Mouse (Mus musculus) G1E (cell line): ENCODE measurements around the gene Psg16. TPM values are rescaled to one million over a fixed set of nuclear protein-coding genes. Genes with fewer than 3 reads are reported as not detected.

Source experiments
- ATAC-seq: 2 replicates; pipeline ENCODE4 v1.8.0; 2016; ENCODE audit warnings: mild to moderate bottlenecking; ENCODE audit not compliant: insufficient number of reproducible peaks, poor library complexity, low FRiP score, severe bottlenecking; ENCODE audit errors: extremely low read depth
- DNase-seq: peaks from one replicate; pipeline ENCODE4 v3.0.0; 2012; ENCODE audit warnings: low spot score
- H3K27me3 ChIP-seq: 2 replicates; pipeline ENCODE4 v1.6.1; 2012; ENCODE audit warnings: mild to moderate bottlenecking, low read length, inconsistent platforms; ENCODE audit not compliant: insufficient read depth
- H3K36me3 ChIP-seq: replicated peaks from 2 replicates; pipeline ENCODE3; 2012; ENCODE audit warnings: mild to moderate bottlenecking, inconsistent platforms
- H3K4me1 ChIP-seq: 2 replicates; pipeline ENCODE4 v1.6.1; 2012; ENCODE audit warnings: low read depth, low read length, inconsistent platforms, mixed read lengths; ENCODE audit not compliant: insufficient read depth
- H3K4me3 ChIP-seq: 2 replicates; pipeline ENCODE4 v1.5.1; 2012; ENCODE audit warnings: low read depth, mild to moderate bottlenecking, inconsistent platforms, low read length, moderate library complexity, mixed read lengths
- H3K9me3 ChIP-seq: replicated peaks from 2 replicates; pipeline ENCODE4 v1.6.1; 2012; ENCODE audit warnings: inconsistent platforms
- CTCF ChIP-seq: IDR thresholded peaks from 2 replicates; pipeline ENCODE4 v1.5.1; 2012; ENCODE audit warnings: low read depth, low read length, inconsistent platforms, mixed read lengths
- GATA1 ChIP-seq: IDR thresholded peaks from 2 replicates; pipeline ENCODE4 v1.6.1; 2012; ENCODE audit warnings: borderline replicate concordance, low read length, inconsistent platforms, mixed read lengths
- GATA2 ChIP-seq: IDR thresholded peaks from 2 replicates; pipeline ENCODE4 v1.6.1; 2012; ENCODE audit warnings: low read depth, low read length, inconsistent platforms, borderline replicate concordance
- POLR2AphosphoS5 ChIP-seq: IDR thresholded peaks from 2 replicates; pipeline ENCODE4 v1.6.1; 2012; ENCODE audit warnings: low read depth, low read length, inconsistent platforms; ENCODE audit not compliant: insufficient replicate concordance
- TAL1 ChIP-seq: conservative IDR thresholded peaks from 2 replicates; pipeline ENCODE4 v1.6.1; 2012; ENCODE audit warnings: low read depth, low read length, inconsistent platforms, mixed read lengths
- polyA plus RNA-seq: library from polyadenylated mRNA; stranded (reverse); fragments of >175 nt; gene quantifications from 2 replicates; pipeline ENCODE4 v1.2.3, GENCODE M21; 2012
- total RNA-seq, 2 experiments: library from RNA; stranded (forward) in 1 of 2; stranded (reverse) in 1 of 2; fragments of 200-1000 nt in 1 of 2; fragments of >200 nt in 1 of 2; fragmentation: Nextera tagmentation in 1 of 2; gene quantifications; 2 replicates each; pipeline ENCODE4 v1.2.3; 2014 to 2017

Gene Psg16
- 0.87 and 1.9 TPM in 2 replicates for total RNA-seq (2014; fragmentation: Nextera tagmentation)
- total RNA-seq (2017), result 0.29 and 0.71 TPM in 2 replicates
- 0.02 and 0.08 TPM in 2 replicates for polyA plus RNA-seq

DNA sequence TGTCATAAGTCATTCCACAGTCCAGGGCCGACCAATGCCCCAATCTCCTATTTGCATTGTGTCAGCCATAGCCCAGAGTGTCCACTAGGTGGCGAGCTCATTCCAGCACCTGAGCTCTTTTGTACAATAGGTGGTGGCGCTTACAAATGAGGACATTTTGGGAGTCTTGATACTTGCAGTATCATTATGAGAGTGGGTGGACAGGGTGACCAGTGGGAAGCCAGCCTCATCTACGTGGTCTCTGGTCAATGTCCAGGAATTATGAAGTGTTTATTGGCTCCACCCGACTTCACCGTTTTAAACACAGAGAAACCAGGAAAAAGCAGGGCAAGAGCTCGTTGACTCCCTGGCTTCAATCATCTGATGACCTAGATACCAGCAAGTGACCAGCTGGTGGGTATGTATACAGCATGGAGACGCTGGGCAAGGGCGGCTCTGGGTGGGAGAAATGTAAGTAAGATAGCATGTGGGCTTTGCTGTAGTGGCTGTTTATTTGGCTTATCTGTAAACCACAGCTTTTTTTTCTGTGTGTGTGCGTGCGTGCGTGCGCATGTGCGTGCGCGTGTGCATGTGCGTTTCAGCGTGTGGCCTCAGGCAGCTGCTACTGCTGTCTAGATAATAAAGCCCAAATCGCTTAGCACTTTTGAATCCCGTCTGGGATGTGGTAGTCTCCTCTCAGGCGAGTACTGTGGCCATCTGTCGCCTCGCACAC, at the start of gene Psg16:
Gene Psg16, plus strand, starts transcription at position 137 of the 712 bp plus-strand sequence.
- Histone ChIP-seq H3K27me3 (no peaks in the 10 kb centered on the region), H3K4me1 (peaks cover 34% of the 10 kb centered on the region), H3K9me3 (no peaks in the 10 kb centered on the region), H3K4me3 (peak within 1 kb of the TSS; percentile 60; the same call in 1 of the 2 replicates), H3K36me3 (peaks cover 9% of the 10 kb centered on the region)
- TF ChIP-seq CTCF, result peak; percentile 83
- TF ChIP-seq TAL1, result peak; percentile 76
- no peak for TF ChIP-seq GATA2
- no peak for TF ChIP-seq POLR2AphosphoS5
- ATAC-seq, result peak; percentile 86
- DNase-seq, result peak; percentile 43

GRCm38 (mm10) chr7:17024141-17024540, 49.7 kb upstream of the Psg16 start:
- ATAC-seq (no peak), DNase-seq (no peak)
- TF ChIP-seq CTCF (no peak), POLR2AphosphoS5 (no peak), GATA1 (no peak), TAL1 (no peak), GATA2 (no peak)
- no peaks in the 10 kb centered on the region for H3K9me3 ChIP-seq
- peaks cover 82% of the 10 kb centered on the region for H3K4me1 ChIP-seq
- H3K36me3 ChIP-seq, result peaks cover 78% of the 10 kb centered on the region
- H3K27me3 ChIP-seq, result no peaks in the 10 kb centered on the region
- peak overlapping the region; percentile 96; the same call in 1 of the 2 replicates for H3K4me3 ChIP-seq

DNA sequence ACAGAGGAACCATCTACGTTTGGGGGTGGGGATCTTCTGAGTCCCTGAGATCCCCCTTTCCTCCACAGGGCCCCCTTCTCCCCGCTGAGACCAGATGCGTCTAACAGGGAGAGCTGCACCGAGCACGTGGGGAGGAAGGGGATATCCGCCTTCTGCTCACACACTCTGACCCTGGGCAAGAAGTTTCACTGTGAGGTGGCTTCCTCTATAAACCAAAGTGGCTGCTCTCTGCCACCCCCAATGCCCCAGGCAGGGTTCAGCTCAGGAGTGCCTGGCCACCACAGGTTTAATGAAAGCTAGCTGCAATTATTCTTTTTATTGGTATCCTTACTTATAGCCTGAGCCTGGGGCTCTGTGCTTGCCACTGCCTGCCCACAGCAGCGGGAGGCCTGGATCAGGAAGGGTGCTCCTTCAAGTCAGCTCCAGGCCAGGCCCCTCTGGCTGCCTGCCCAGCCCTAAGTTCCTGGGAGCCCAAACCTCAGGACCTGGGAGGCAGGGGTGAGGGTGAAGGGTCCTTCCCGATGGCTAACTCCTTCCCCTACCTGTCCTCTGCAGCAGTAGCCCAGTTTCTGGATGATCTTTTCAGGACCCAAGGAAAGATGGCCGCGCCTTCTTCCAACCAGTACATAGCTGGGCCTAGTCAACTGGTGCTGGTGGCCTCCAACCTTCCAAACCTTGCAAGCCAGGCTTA, 48.9 kb upstream of the Psg16 start:
- Histone ChIP-seq H3K27me3 (no peaks in the 10 kb centered on the region), H3K36me3 (peaks cover 77% of the 10 kb centered on the region), H3K9me3 (no peaks in the 10 kb centered on the region), H3K4me3 (peak overlapping the region; percentile 96; the same call in 1 of the 2 replicates), H3K4me1 (peaks cover 79% of the 10 kb centered on the region)
- TF ChIP-seq TAL1 (no peak), CTCF (no peak), GATA1 (no peak), GATA2 (no peak), POLR2AphosphoS5 (no peak)
- DNase-seq, result no peak
- ATAC-seq, result peak; percentile 61; the same call in 1 of the 2 replicates

DNA sequence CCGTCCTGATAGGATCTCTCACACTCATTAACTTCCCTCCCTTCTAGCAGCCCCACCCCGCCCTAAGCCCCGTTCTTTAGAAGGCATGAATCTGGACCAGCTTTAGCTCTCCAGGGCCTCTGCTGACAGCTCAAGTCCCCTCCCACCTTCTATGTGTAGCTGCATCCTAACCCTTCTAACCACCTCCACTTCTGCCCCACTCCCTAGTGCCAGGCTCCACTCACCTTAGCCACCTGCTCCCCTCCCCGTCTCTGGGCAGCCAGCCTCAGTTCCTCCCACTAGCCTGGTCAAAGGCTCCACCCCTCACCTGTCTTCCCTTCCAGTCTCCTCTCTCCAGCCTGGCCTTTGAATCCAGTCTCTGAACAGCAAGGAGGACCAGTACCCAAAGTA, 48.3 kb upstream of the Psg16 start:
- no peak; the same call in 1 of the 2 replicates for ATAC-seq

DNA sequence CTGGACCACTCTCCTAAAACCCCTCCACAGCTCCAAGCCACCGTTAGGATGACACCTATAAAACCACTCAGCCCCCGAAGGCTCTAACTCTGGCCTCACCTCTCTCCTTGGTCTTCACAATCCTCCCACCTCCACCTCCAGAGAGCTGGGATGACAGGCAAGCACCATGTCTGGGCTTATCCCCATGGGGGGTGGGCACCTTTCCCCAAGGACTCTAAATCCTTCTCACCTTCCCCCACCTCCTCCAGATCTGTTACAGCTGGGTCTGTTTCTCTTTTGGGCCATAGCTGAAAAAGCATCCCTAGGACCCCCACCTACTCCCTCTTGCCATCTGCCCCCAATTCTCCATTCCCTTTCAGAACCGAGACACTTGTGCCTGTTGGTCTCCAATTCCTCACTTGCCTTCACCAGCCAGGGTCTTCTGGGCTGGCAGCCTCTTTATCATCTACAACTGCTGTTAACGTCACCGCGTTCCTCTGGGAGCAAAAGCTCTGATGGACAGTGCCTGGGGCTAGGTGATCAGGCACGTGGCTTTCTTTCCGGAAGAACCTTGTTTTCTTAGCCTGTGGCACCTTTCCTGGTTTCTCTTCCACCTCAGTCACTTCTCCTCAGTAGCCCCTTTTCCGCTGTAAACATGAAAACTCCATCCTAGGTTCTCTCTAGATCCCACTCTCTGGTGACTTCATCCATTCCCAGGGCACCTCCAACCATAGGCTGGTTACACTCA, 47.8 kb upstream of the Psg16 start:
- no peak for ATAC-seq
- TF ChIP-seq POLR2AphosphoS5, result no peak
- no peak for TF ChIP-seq GATA2
- TF ChIP-seq TAL1, result no peak
- no peaks in the 10 kb centered on the region for H3K9me3 ChIP-seq
- no peak for DNase-seq
- peak overlapping the region; percentile 96 for H3K4me3 ChIP-seq
- H3K27me3 ChIP-seq, result no peaks in the 10 kb centered on the region
- H3K4me1 ChIP-seq, result peaks cover 73% of the 10 kb centered on the region
- H3K36me3 ChIP-seq, result peaks cover 77% of the 10 kb centered on the region

More for the DNA sequence above, 48.3 kb upstream of the Psg16 start:
- peaks cover 78% of the 10 kb centered on the region for H3K4me1 ChIP-seq
- no peaks in the 10 kb centered on the region for H3K27me3 ChIP-seq
- peak; percentile 43 for DNase-seq
- TF ChIP-seq TAL1 (no peak), GATA2 (no peak), CTCF (no peak), GATA1 (no peak), POLR2AphosphoS5 (no peak)
- H3K36me3 ChIP-seq, result peaks cover 77% of the 10 kb centered on the region
- no peaks in the 10 kb centered on the region for H3K9me3 ChIP-seq
- H3K4me3 ChIP-seq, result peak overlapping the region; percentile 96; the same call in 1 of the 2 replicates
